Mouse (Mus musculus) heart, embryonic 14.5 days (tissue): ENCODE results near the gene Cep89. TPM values are rescaled to one million over a fixed set of nuclear protein-coding genes. Genes with fewer than 3 reads are reported as not detected.
A peak's percentile ranks its signal among the peaks of the same experiment; 100 is the strongest.

Source experiments
- ATAC-seq: fragments of 200-750 bp; cut with Nextera tagmentation; 2 replicates; pipeline ENCODE4 v1.8.0; 2017; ENCODE audit warnings: low read depth, moderate TSS enrichment; ENCODE audit not compliant: insufficient number of reproducible peaks, insufficient read depth, low FRiP score
- H3K27ac ChIP-seq, 2 experiments: fragments of 200-500 bp in 1 of 2; fragments of 300-500 bp in 1 of 2; sonication (generic) in 1 of 2; replicated peaks in 1 of 2; 2 replicates each; pipeline ENCODE4 v1.5.1; 2012 to 2014; ENCODE audit warnings: low read depth in 2 of 2, low read length in 2 of 2, control low read depth in 1 of 2, mild to moderate bottlenecking in 1 of 2, mixed read lengths in 1 of 2; ENCODE audit not compliant: control insufficient read depth in 1 of 2, insufficient read depth in 1 of 2
- H3K27me3 ChIP-seq: fragments of 300-500 bp; sonication (generic); 2 replicates; pipeline ENCODE4 v1.6.1; 2014; ENCODE audit warnings: mild to moderate bottlenecking, low read length, control low read depth; ENCODE audit not compliant: control insufficient read depth, insufficient read depth
- H3K36me3 ChIP-seq: fragments of 300-500 bp; sonication (generic); 2 replicates; pipeline ENCODE4 v1.6.1; 2014; ENCODE audit warnings: mild to moderate bottlenecking, control low read depth, low read length, mixed read lengths; ENCODE audit not compliant: control insufficient read depth, insufficient read depth
- H3K4me1 ChIP-seq, 2 experiments: fragments of 200-500 bp in 1 of 2; fragments of 300-500 bp in 1 of 2; sonication (generic) in 1 of 2; 2 replicates each; pipeline ENCODE4 v1.6.1; 2012 to 2014; ENCODE audit warnings: low read length in 2 of 2, control low read depth in 1 of 2, mixed read lengths in 1 of 2; ENCODE audit not compliant: control insufficient read depth in 2 of 2, insufficient read depth in 2 of 2
- H3K4me2 ChIP-seq: fragments of 300-500 bp; sonication (generic); 2 replicates; pipeline ENCODE4 v1.6.1; 2014; ENCODE audit warnings: mild to moderate bottlenecking, low read length
- H3K4me3 ChIP-seq, 2 experiments: fragments of 200-500 bp in 1 of 2; fragments of 300-500 bp in 1 of 2; sonication (generic) in 1 of 2; 2 replicates each; pipeline ENCODE4 v1.5.1; 2012 to 2014; ENCODE audit warnings: low read length in 2 of 2, mild to moderate bottlenecking in 2 of 2, control low read depth in 1 of 2, low read depth in 1 of 2, moderate library complexity in 1 of 2; ENCODE audit not compliant: control insufficient read depth in 1 of 2, insufficient read depth in 1 of 2
- H3K9ac ChIP-seq: fragments of 300-500 bp; sonication (generic); 2 replicates; pipeline ENCODE4 v1.6.1; 2014; ENCODE audit warnings: mild to moderate bottlenecking, low read length
- H3K9me3 ChIP-seq: fragments of 300-500 bp; sonication (generic); 2 replicates; pipeline ENCODE4 v1.6.1; 2016; ENCODE audit warnings: low read length, control low read depth; ENCODE audit not compliant: control insufficient read depth
- WGBS: fragments of 180-500 bp; shearing (Covaris S2); extraction: QIAGEN DNeasy Blood & Tissue Kit; methylation state at CpG from one replicate; pipeline ENCODE4 v1.1.7; 2014; 5-methylcytosine and 5-hydroxymethylcytosine counted together
- polyA plus RNA-seq: library from polyadenylated mRNA; unstranded; fragments of >200 nt; fragmentation: Nextera tagmentation; extraction: Ambion mirVana; gene quantifications from 2 replicates; pipeline ENCODE4 v1.2.1, GENCODE M21; 2014

Cep89 gene
- polyA plus RNA-seq, 1 experiment from 2014 or later, result 34.0 TPM

DNA sequence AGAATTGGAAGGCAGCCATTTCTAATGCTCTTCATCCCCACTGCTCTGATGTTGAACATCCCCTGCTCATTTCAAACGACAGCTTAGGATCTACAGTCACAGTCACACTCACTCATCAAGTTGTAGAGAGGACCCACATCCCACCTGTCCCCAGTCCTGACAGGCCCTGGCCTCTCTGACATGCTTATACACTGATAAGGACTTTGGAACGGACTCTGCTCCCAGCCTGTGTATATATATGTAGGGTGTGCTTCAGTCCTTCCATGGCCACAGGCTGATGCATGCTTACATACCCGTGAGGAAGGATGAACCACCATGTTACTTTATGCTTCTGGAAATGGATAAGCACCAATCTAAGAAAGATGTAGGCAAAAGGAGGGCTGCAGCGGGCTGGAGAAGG is 64.1 kb downstream of the Cep89 start:
- Histone ChIP-seq H3K27ac (no peak overlapping the region), H3K9me3 (no peaks in the 10 kb centered on the region), H3K4me3 (no peak overlapping the region), H3K4me2 (no peak overlapping the region), H3K9ac (no peak overlapping the region), H3K4me1 (peaks cover 4 to 6% of the 10 kb centered on the region in 2 experiments; a peak in 1 of 4 replicates), H3K36me3 (no peaks in the 10 kb centered on the region), H3K27me3 (no peaks in the 10 kb centered on the region)
- 61% methylated on average over 4 of the region's 4 CpGs for WGBS
- ATAC-seq, result no peak

DNA sequence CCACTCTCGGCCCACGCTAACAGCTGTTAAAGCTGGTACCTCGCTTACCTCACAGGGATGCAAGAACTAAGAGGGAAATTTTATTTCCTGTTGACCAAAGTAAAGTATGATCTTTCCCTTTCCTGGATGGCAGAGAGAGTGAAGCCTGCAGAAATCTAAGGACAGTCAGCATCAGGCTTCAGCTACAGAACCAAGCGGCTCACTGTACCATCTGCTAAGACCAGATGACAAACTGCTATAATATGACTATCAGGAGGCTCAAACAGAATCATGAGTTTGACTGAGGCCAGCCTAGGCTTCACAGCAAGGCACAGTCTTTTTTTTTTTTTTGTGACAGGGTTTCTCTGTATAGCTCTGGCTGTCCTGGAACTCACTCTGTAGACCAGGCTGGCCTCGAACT is 68.2 kb downstream of the Cep89 start:
- Histone ChIP-seq H3K27ac (peak overlapping the region in 1 of 2 experiments; percentile 4; a peak in 1 of 4 replicates), H3K27me3 (no peaks in the 10 kb centered on the region), H3K4me1 (peaks cover 2 to 6% of the 10 kb centered on the region in 2 experiments; a peak in 1 of 4 replicates), H3K36me3 (no peaks in the 10 kb centered on the region), H3K9me3 (no peaks in the 10 kb centered on the region), H3K4me2 (no peak overlapping the region), H3K9ac (no peak overlapping the region), H3K4me3 (no peak overlapping the region)
- WGBS, result 60% methylated on average over 4 of the region's 5 CpGs
- ATAC-seq, result no peak

DNA sequence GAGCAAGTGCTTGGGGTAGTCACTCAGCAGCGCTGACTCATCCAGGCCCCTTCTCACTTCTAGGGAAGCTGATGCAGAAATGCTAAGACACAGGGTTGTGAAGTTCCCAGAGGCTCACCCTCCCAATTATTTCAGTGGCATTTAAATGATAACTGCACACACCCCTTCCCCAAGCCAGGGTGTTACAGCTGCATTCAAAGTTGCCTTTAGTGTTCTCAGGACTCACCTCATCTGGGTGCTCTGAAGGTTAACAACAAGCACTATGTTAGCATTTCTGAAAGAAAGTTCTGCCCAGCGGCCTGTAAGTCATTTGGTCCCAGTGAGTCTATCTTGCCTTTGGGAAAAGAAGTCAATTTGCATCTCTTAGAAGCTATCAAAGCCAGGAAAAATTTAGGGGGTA is 71.0 kb downstream of the Cep89 start:
- peaks cover 4 to 6% of the 10 kb centered on the region in 2 experiments; a peak in 1 of 4 replicates for H3K4me1 ChIP-seq
- no peaks in the 10 kb centered on the region for H3K36me3 ChIP-seq
- H3K9ac ChIP-seq, result no peak overlapping the region
- no peak overlapping the region for H3K4me2 ChIP-seq
- WGBS, result 80% methylated on average over 2 of the region's 2 CpGs
- H3K9me3 ChIP-seq, result no peaks in the 10 kb centered on the region
- H3K27me3 ChIP-seq, result no peaks in the 10 kb centered on the region
- no peak overlapping the region for H3K27ac ChIP-seq
- ATAC-seq, result no peak
- H3K4me3 ChIP-seq, result no peak overlapping the region

DNA sequence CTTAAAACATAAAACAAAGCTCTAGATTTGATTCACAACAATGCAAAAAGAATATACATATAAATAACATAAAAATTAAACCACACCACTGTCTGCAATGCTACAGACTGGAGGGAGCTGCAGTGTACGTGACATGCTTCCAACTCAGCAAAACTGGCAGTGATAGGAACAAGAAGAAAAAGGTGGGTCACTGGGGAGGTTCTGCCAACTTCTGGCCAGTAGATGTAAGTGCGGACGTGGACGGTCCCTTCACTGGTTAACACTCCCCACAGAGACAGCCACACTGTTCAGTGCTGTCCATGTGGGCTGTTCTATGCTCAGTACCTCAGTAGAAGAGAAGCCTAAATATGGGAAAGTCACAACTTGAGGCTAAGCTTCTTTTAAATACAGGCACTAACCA is 74.0 kb downstream of the Cep89 start:
- WGBS, result 37% methylated on average over 4 of the region's 4 CpGs
- no peak overlapping the region for H3K9ac ChIP-seq
- no peaks in the 10 kb centered on the region for H3K36me3 ChIP-seq
- H3K4me1 ChIP-seq, result 0 out of 4 replicates have a peak, but pooled peaks cover 0 to 2% of the 10 kb centered on the region in 2 experiments
- ATAC-seq, result no peak
- no peak overlapping the region for H3K4me3 ChIP-seq
- no peak overlapping the region for H3K4me2 ChIP-seq
- H3K27ac ChIP-seq, result no peak overlapping the region
- no peaks in the 10 kb centered on the region for H3K9me3 ChIP-seq
- H3K27me3 ChIP-seq, result no peaks in the 10 kb centered on the region

DNA sequence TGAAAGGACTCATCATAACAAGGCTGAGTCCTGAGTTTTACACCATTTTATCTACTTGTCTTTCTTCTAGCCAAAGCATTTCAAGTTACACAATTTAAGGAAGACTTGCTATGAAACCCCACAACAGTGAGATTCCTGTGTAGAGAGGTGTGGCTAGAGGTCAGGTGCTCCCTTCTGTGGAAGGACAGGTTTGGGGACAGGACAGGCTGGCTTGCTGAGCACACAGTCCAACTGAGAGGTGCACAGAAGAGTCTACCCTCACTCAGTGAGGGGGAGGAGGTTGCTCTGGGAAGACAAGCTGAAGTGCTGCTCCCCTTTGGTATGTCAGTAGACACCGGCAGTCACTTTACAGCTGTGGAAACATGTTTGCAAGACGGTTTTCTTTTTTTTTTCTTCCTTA is 79.6 kb downstream of the Cep89 start:
- H3K9ac ChIP-seq, result no peak overlapping the region
- WGBS, result 58% methylated on average over 2 of the region's 2 CpGs
- no peak for ATAC-seq

DNA sequence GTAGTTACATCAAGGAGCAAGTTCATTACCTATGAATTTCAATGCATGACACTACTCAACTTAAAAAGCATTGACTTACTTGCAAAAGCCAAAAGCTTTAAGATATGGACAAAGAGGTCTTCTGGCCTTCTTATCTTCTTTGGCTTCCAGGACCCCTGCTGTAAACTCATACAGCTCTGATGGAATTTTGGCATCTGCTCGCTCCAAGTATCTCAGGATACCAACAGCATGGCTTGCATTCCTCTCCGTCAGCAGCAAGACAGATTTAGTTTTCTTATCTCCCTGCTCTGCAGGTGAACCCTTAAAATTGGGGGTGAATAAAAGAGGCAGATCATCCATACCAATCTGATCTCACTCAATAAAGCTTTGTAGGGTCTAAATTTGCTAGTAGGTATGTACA is 88.3 kb downstream of the Cep89 start:
- peak overlapping the region; percentile 30; the same call in 1 of the 2 replicates for H3K4me2 ChIP-seq
- H3K4me1 ChIP-seq, result peaks cover 5 to 18% of the 10 kb centered on the region in 2 experiments; a peak in 3 of 4 replicates
- no peak for ATAC-seq
- H3K9ac ChIP-seq, result no peak overlapping the region
- peak overlapping the region; percentile 51 to 54; a peak in 3 of 4 replicates for H3K27ac ChIP-seq
- H3K4me3 ChIP-seq, result no peak overlapping the region
- H3K9me3 ChIP-seq, result no peaks in the 10 kb centered on the region; the same call in 1 of the 2 replicates
- H3K36me3 ChIP-seq, result no peaks in the 10 kb centered on the region
- H3K27me3 ChIP-seq, result no peaks in the 10 kb centered on the region
- WGBS, result 8% methylated on average over 2 of the region's 2 CpGs

More for the DNA sequence above, 79.6 kb downstream of the Cep89 start:
- no peak overlapping the region for H3K4me3 ChIP-seq
- no peak overlapping the region for H3K27ac ChIP-seq
- H3K27me3 ChIP-seq, result no peaks in the 10 kb centered on the region
- no peaks in the 10 kb centered on the region for H3K9me3 ChIP-seq
- no peaks in the 10 kb centered on the region for H3K36me3 ChIP-seq
- H3K4me2 ChIP-seq, result no peak overlapping the region
- H3K4me1 ChIP-seq, result 0 out of 4 replicates have a peak, but pooled peaks cover 0 to 2% of the 10 kb centered on the region in 2 experiments

DNA sequence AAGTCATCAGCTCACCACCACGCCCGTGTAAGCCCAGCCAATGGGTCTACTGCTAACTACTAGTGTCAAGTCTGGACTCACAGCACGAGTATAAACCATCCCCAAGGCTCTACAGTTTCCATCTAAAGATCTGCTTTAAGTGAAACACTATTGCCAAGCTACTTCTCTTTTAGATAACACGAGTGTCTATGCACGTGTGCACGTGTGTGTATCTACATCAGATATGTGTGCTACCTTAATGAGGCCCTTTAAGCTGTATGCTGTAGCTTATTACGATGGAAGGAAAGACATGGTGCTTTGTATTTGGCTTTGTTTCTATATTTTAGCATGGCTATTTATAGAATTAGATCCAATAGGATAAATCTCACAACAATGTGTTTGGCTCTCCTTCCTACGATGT is 89.7 kb downstream of the Cep89 start:
- H3K9me3 ChIP-seq, result no peaks in the 10 kb centered on the region; the same call in 1 of the 2 replicates
- H3K4me3 ChIP-seq, result no peak overlapping the region
- WGBS, result 75% methylated on average over 8 of the region's 8 CpGs
- peaks cover 5 to 18% of the 10 kb centered on the region in 2 experiments; a peak in 3 of 4 replicates for H3K4me1 ChIP-seq
- H3K27ac ChIP-seq, result no peak overlapping the region
- H3K4me2 ChIP-seq, result no peak overlapping the region
- no peaks in the 10 kb centered on the region for H3K27me3 ChIP-seq
- H3K36me3 ChIP-seq, result no peaks in the 10 kb centered on the region
- H3K9ac ChIP-seq, result no peak overlapping the region
- ATAC-seq, result no peak
